Mouse (Mus musculus): ENCODE results near the gene Coa4. TPM values are rescaled to one million over a fixed set of nuclear protein-coding genes. Genes with fewer than 3 reads are reported as not detected.

The Coa4 gene
- polyA plus RNA-seq, 1 experiment from 2014 or later, result 21.1 TPM

- Histone ChIP-seq H3K4me1 (replicated peaks) (no peaks in the 10 kb centered on the region), H3K27me3 (no peaks in the 10 kb centered on the region), H3K4me3 (no peak overlapping the region), H3K9me3 (replicated peaks) (no peaks in the 10 kb centered on the region), H3K4me2 (no peak overlapping the region), H3K9ac (no peak overlapping the region), H3K27ac (no peak overlapping the region), H3K36me3 (no peaks in the 10 kb centered on the region)
- WGBS, result 43% methylated on average over 3 of the region's 3 CpGs
- ATAC-seq (replicated peaks; ENCODE audit: insufficient number of reproducible peaks, insufficient read depth, low FRiP score, low read depth), result no peak
These were observed 28.2 kb upstream of the Coa4 start for GRCm38 (mm10) chr7:100508670-100509069.

DNA sequence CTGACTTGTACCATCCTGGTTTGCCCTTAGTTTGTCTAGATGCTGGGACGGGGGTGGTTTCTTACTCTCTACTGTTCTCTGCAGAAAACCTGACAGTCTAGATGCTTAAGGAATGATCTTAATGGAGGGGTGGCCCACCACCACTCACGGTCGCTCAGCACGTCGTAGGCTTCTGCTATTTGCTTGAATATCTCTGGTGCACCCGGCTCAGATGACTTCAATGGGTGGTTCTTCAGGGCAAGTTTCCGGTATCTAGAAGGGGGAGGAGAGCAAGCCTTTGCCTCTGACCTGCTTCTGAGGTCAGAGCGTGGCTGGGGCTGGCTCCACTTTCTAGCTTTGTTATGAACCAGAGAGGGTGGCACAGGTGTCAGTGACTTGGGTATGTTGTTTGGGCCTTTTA lies 25.3 kb upstream of the Coa4 start:
- no peak overlapping the region for H3K4me2 ChIP-seq
- no peak overlapping the region for H3K9ac ChIP-seq
- H3K27me3 ChIP-seq, result 0 out of 2 replicates have a peak, but pooled peaks cover 3% of the 10 kb centered on the region
- H3K36me3 ChIP-seq, result no peaks in the 10 kb centered on the region
- H3K4me1 ChIP-seq (replicated peaks), result no peaks in the 10 kb centered on the region
- no peak overlapping the region for H3K4me3 ChIP-seq
- 62% methylated on average over 8 of the region's 8 CpGs for WGBS
- H3K27ac ChIP-seq, result no peak overlapping the region
- H3K9me3 ChIP-seq (replicated peaks), result no peaks in the 10 kb centered on the region
- no peak for ATAC-seq (replicated peaks; ENCODE audit: insufficient number of reproducible peaks, insufficient read depth, low FRiP score, low read depth)

DNA sequence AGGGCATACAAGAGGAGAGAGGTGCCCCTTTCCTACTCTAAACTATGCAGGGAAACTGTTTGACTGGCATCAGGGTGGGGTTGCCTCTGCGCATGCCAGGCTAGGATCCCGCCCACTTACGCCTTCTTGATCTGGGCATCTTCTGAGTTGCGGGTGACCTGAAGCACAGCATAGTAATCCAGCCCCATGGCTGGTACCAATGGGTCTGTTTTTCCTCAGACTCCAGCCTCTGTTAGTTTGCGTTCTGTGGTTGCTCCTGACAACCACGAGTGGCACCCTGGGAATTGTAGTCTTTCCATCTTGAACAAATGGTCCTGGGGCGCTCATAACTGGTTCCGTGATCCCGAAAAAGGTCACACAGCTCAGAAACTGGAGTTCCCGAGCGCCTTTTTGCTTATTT lies 22.3 kb upstream of the Coa4 start, which contains the start of gene Dnajb13:
Dnajb13 (minus strand) TSS at position 388 of the 400 bp plus-strand sequence.
- Histone ChIP-seq H3K27ac (no peak within 1 kb of the TSS), H3K36me3 (no peaks in the 10 kb centered on the region), H3K9ac (no peak within 1 kb of the TSS), H3K4me1 (replicated peaks) (no peaks in the 10 kb centered on the region), H3K27me3 (0 out of 2 replicates have a peak, but pooled peaks cover 3% of the 10 kb centered on the region), H3K4me2 (peak within 1 kb of the TSS; percentile 41; the same call in 1 of the 2 replicates), H3K9me3 (replicated peaks) (no peaks in the 10 kb centered on the region), H3K4me3 (no peak within 1 kb of the TSS)
- no peak for ATAC-seq (replicated peaks; ENCODE audit: insufficient number of reproducible peaks, insufficient read depth, low FRiP score, low read depth)
- WGBS, result 43% methylated on average over 11 of the region's 11 CpGs

DNA sequence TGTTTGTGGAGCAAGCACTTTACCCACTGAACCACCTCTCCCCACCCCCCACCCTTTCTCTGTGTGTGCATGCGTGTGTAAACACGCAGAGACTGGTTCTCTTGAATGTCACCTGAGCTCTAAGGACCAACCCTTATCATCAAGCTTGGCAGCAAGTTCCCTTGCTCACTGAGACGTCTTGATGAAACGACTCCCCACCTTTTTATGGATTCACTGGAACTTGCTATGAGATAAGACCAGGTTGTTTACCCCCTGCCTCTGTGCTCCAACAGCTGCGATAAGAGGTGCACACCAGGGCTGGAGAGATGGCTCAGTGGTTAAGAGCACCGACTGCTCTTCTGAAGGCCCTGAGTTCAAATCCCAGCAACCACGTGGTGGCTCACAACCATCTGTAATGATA lies 16.7 kb upstream of the Coa4 start:
- whole genome bisulfite sequencing, result 59% methylated on average over 7 of the region's 7 CpGs
- H3K36me3 ChIP-seq, result no peaks in the 10 kb centered on the region

GRCm38 (mm10) chr7:100520663-100521285 lies 16.1 kb upstream of the Coa4 start:
- H3K9ac ChIP-seq, result no peak overlapping the region
- no peak overlapping the region for H3K4me2 ChIP-seq
- no peak overlapping the region for H3K4me3 ChIP-seq
- H3K36me3 ChIP-seq, result no peaks in the 10 kb centered on the region
- H3K27me3 ChIP-seq, result no peaks in the 10 kb centered on the region
- no peaks in the 10 kb centered on the region for H3K9me3 ChIP-seq (replicated peaks)
- ATAC-seq (replicated peaks; ENCODE audit: insufficient number of reproducible peaks, insufficient read depth, low FRiP score, low read depth), result no peak
- H3K27ac ChIP-seq, result no peak overlapping the region
- no peaks in the 10 kb centered on the region for H3K4me1 ChIP-seq (replicated peaks)
- 23% methylated on average over 10 of the region's 10 CpGs for WGBS

More for the DNA sequence above, 16.7 kb upstream of the Coa4 start:
- no peak overlapping the region for H3K9ac ChIP-seq
- H3K27ac ChIP-seq, result no peak overlapping the region
- no peak overlapping the region for H3K4me3 ChIP-seq
- no peaks in the 10 kb centered on the region for H3K4me1 ChIP-seq (replicated peaks)
- no peak overlapping the region for H3K4me2 ChIP-seq
- no peak for ATAC-seq (replicated peaks; ENCODE audit: insufficient number of reproducible peaks, insufficient read depth, low FRiP score, low read depth)
- H3K9me3 ChIP-seq (replicated peaks), result no peaks in the 10 kb centered on the region
- H3K27me3 ChIP-seq, result no peaks in the 10 kb centered on the region

DNA sequence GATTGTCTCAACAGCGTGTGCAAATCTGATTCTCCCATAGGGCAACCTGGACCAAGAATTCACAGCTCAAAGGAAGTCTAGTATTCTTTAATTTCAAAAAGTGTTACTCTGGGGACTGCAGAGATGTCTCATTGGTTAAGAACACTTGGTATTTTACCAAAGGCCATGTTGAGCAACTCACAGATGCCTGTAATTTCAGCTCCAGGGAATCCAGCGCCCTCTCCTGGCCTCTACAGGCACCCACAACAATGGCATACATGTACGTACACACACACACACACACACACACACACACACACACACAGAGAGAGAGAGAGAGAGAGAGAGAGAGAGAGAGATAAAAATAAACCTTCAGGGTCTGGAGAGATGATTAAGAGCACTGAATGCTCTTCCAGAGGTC lies 14.6 kb upstream of the Coa4 start:
- H3K27ac ChIP-seq, result no peak overlapping the region
- H3K9me3 ChIP-seq (replicated peaks), result no peaks in the 10 kb centered on the region
- 76% methylated on average over 3 of the region's 3 CpGs for WGBS
- no peaks in the 10 kb centered on the region; the same call in 1 of the 2 replicates for H3K27me3 ChIP-seq
- no peak overlapping the region for H3K4me3 ChIP-seq
- H3K9ac ChIP-seq, result no peak overlapping the region
- H3K36me3 ChIP-seq, result no peaks in the 10 kb centered on the region
- ATAC-seq (replicated peaks; ENCODE audit: insufficient number of reproducible peaks, insufficient read depth, low FRiP score, low read depth), result no peak
- no peaks in the 10 kb centered on the region for H3K4me1 ChIP-seq (replicated peaks)
- no peak overlapping the region for H3K4me2 ChIP-seq

GRCm38 (mm10) chr7:100524669-100525068 lies 12.2 kb upstream of the Coa4 start:
- Histone ChIP-seq H3K4me3 (no peak overlapping the region), H3K4me2 (no peak overlapping the region), H3K36me3 (no peaks in the 10 kb centered on the region), H3K27ac (no peak overlapping the region), H3K4me1 (replicated peaks) (no peaks in the 10 kb centered on the region), H3K9ac (no peak overlapping the region), H3K9me3 (replicated peaks) (no peaks in the 10 kb centered on the region), H3K27me3 (no peaks in the 10 kb centered on the region; the same call in 1 of the 2 replicates)
- no peak for ATAC-seq (replicated peaks; ENCODE audit: insufficient number of reproducible peaks, insufficient read depth, low FRiP score, low read depth)
- WGBS, result 60% methylated on average over 8 of the region's 8 CpGs

DNA sequence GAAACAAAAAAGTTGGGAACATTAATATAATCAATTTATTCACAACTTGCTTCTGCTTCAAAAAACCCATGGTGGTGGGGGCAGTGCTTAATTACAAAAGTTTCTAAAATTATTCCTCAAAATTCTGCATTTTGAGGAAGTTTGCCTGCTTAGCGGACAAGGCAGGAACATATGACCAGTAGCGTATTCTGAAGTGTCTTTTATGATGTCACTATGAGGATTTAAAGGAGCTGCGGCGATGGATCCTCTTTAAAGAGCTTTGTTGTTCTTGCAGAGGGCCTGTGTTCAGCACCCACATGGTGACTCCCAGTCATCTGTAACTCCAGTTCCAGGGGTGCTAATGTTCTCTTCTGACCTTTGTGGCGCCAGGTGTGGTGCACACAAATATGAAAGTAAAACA lies 6.1 kb upstream of the Coa4 start:
- Histone ChIP-seq H3K9ac (no peak overlapping the region), H3K36me3 (no peaks in the 10 kb centered on the region), H3K4me3 (no peak overlapping the region), H3K27me3 (no peaks in the 10 kb centered on the region; the same call in 1 of the 2 replicates), H3K27ac (no peak overlapping the region), H3K4me2 (no peak overlapping the region), H3K9me3 (replicated peaks) (no peaks in the 10 kb centered on the region), H3K4me1 (replicated peaks) (no peaks in the 10 kb centered on the region)
- ATAC-seq (replicated peaks; ENCODE audit: insufficient number of reproducible peaks, insufficient read depth, low FRiP score, low read depth), result no peak
- WGBS, result 87% methylated on average over 5 of the region's 5 CpGs

GRCm38 (mm10) chr7:100533503-100533902 lies 3.4 kb upstream of the Coa4 start:
- Histone ChIP-seq H3K27me3 (no peaks in the 10 kb centered on the region), H3K27ac (no peak overlapping the region), H3K4me1 (replicated peaks) (peaks cover 8% of the 10 kb centered on the region; the same call in 1 of the 2 replicates), H3K9ac (no peak overlapping the region), H3K4me2 (no peak overlapping the region), H3K36me3 (no peaks in the 10 kb centered on the region), H3K4me3 (no peak overlapping the region), H3K9me3 (replicated peaks) (no peaks in the 10 kb centered on the region)
- ATAC-seq (replicated peaks; ENCODE audit: insufficient number of reproducible peaks, insufficient read depth, low FRiP score, low read depth), result no peak
- 58% methylated on average over 2 of the region's 2 CpGs for WGBS

DNA sequence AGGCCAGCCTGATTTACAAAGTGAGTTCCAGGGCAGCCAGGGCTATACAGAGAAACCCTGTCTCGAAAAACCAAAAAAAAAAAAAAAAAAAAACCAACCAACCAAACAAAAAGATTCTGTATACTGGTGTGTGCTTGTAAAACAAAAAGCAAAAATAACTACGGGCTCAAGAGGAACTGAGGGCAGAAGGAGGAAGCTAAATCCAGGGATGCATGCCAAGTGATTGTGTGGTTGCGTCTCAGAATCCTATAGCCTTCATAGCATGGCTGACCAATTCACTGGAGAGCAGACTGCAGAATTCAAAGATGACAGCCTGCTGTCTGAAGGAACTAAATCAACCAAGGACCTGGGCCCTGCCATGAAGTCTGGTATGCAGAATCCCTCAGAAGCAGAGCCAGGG lies 2.7 kb upstream of the Coa4 start:
- ATAC-seq (replicated peaks; ENCODE audit: insufficient number of reproducible peaks, insufficient read depth, low FRiP score, low read depth), result no peak
- Histone ChIP-seq H3K27me3 (no peaks in the 10 kb centered on the region), H3K4me1 (replicated peaks) (peaks cover 8% of the 10 kb centered on the region; the same call in 1 of the 2 replicates), H3K27ac (no peak overlapping the region), H3K4me2 (no peak overlapping the region), H3K4me3 (no peak overlapping the region), H3K9me3 (replicated peaks) (no peaks in the 10 kb centered on the region), H3K36me3 (peaks cover 5% of the 10 kb centered on the region), H3K9ac (no peak overlapping the region)
- 69% methylated on average over 3 of the region's 3 CpGs for WGBS

GRCm38 (mm10) chr7:100535831-100536230 lies 1.0 kb upstream of the Coa4 start:
- Histone ChIP-seq H3K36me3 (peaks cover 20% of the 10 kb centered on the region), H3K27me3 (no peaks in the 10 kb centered on the region), H3K4me3 (no peak overlapping the region), H3K9me3 (replicated peaks) (no peaks in the 10 kb centered on the region), H3K4me2 (no peak overlapping the region), H3K4me1 (replicated peaks) (peaks cover 8% of the 10 kb centered on the region; the same call in 1 of the 2 replicates), H3K9ac (no peak overlapping the region), H3K27ac (no peak overlapping the region)
- WGBS, result 68% methylated on average over 2 of the region's 2 CpGs
- ATAC-seq (replicated peaks; ENCODE audit: insufficient number of reproducible peaks, insufficient read depth, low FRiP score, low read depth), result no peak

DNA sequence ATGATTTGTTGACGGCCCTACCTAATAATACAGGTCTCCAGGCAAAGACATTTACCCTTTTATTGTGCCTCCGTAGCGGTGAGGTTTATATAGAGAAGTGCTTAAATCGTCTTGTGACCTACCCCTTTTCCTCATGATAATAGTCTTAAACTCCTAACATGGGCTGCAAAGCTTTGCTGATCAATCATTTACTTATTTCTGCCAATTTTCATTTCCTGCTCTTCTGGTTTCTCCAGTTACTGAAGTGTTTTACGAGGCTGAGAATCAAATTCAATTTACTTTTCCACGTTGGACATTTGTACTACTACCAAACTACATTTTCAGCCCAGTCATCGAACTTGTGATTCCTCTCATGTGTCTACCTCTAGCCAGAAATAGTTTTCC lies 640 bp downstream of the Coa4 start:
- Histone ChIP-seq H3K27ac (peak overlapping the region; percentile 85; the same call in 1 of the 2 replicates), H3K27me3 (no peaks in the 10 kb centered on the region), H3K4me1 (replicated peaks) (peaks cover 8% of the 10 kb centered on the region; the same call in 1 of the 2 replicates), H3K36me3 (peaks cover 20% of the 10 kb centered on the region), H3K9ac (peak overlapping the region; percentile 78), H3K9me3 (replicated peaks) (no peaks in the 10 kb centered on the region), H3K4me3 (peak overlapping the region; percentile 70), H3K4me2 (peak overlapping the region; percentile 58)
- 27% methylated on average over 7 of the region's 7 CpGs for WGBS
- no peak for ATAC-seq (replicated peaks; ENCODE audit: insufficient number of reproducible peaks, insufficient read depth, low FRiP score, low read depth)
